Mouse (Mus musculus): ENCODE measurements at regions not wholly inside any gene's neighbourhood (a gene's known extent, or its start where the extent isn't known, plus 50 kb on each side); places are given as distances from the start of the nearest gene placed in this dataset.

- TF ChIP-seq CTCF (IDR thresholded peaks at IDR 0.05; ENCODE audit: low read depth, low read length) (no peak), POLR2A (IDR thresholded peaks at IDR 0.05; ENCODE audit: extremely low read depth, insufficient read depth, low read length) (no peak)
Measured at GRCm38 (mm10) chr15:51679186-51679902, 2205.4 kb upstream of the Gm7489 start.
